Mouse (Mus musculus): Measurements from ENCODE around the gene Dot1l. TPM values are rescaled to one million over a fixed set of nuclear protein-coding genes. Genes with fewer than 3 reads are reported as not detected.

Dot1l gene
- polyA plus RNA-seq, 1 experiment from 2014 or later: 29.2 TPM

DNA sequence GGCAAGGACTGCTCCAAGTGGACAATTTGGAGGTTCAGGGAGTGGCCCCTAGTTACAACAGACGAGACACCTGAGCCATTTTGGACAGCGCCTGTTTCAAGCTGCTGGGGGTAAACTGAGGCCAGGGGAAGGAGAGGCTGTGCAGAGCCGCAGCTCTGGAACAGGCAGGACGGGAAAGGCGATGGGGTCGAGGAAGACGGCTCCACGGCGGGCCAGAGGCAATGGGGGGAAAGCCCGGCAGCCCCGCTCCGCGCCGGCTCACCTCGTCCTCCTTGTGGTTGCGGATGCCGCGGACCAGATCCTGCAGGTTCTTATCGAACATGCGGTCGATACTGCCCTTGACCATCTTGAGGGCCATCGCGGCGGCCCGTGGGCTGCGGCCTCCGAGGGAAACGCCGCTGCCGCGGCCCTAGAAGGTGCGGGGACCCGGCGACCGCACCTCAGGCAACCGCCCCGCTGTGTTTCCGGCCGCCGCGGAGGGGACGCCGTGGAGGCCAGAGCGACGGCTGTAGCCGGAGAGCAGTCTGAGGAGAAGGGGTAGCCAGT is 13.3 kb upstream of the Dot1l start:
- Histone ChIP-seq H3K9me3 (ENCODE audit: control insufficient read depth, low read length) (no peaks in the 10 kb centered on the region), H3K9ac (ENCODE audit: low read depth, low read length) (peak overlapping the region; percentile 96), H3K27me3 (ENCODE audit: control insufficient read depth, insufficient read depth, low read length) (no peaks in the 10 kb centered on the region), H3K27ac (ENCODE audit: low read depth, low read length) (peak overlapping the region; percentile 85), H3K36me3 (ENCODE audit: control insufficient read depth, insufficient read depth, low read length) (peaks cover 4% of the 10 kb centered on the region; the same call in 1 of the 2 replicates), H3K4me3 (ENCODE audit: low read length) (peak overlapping the region; percentile 99), H3K4me1 (ENCODE audit: control insufficient read depth, insufficient read depth, low read length) (peaks cover 21% of the 10 kb centered on the region), H3K4me2 (replicated peaks; ENCODE audit: low read depth, low read length) (peak overlapping the region; percentile 90)
- ATAC-seq (ENCODE audit: low FRiP score, low TSS enrichment): peak; percentile 2; the same call in 1 of the 2 replicates
- WGBS: under 1% methylated on average over 46 of the region's 46 CpGs

DNA sequence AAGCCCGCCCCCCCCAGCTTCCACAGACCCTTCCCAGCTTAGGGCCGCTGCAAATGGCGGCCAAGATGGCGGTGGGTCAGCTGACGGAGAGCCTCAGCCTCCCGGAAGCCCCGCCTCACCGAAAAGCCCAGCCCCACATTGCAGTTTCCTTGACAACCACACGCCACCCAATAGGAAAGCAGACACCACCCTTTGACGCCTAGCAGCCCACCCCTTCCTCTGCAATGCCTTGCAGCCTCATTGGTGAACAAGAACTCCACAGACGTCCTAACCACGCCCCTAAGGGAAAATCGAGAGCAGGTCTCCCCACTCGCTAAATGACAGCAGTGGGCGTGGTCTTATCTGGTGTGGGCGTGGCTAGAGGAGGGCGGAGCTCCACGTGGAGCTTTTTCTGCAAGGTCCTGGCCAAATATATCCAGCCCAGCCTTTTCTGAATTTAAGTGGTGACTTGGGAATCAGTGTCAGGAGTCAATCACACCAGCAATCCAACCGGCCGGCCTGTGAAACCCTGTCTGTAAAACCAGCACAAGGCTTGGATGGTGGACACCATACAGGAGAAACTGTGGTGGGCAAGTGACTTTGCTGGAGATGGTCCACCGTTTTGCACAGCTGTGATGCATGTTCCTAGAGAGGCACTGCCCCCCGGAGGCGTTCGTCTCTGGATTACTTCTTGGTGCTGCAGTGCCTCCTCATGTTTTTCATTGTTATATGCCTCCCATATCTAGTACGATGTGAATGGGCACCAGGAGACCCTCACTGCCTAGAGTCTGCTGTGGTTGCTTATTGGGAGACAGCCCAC is 12.6 kb upstream of the Dot1l start, which contains the start of gene Ap3d1:
Ap3d1 (minus strand) TSS at position 85 of the 799 bp plus-strand sequence.
- peaks cover 21% of the 10 kb centered on the region for H3K4me1 ChIP-seq (ENCODE audit: control insufficient read depth, insufficient read depth, low read length)
- peak; percentile 99 for ATAC-seq (ENCODE audit: low FRiP score, low TSS enrichment)
- peak within 1 kb of the TSS; percentile 99 for H3K4me3 ChIP-seq (ENCODE audit: low read length)
- WGBS: 2% methylated on average over 25 of the region's 25 CpGs
- H3K36me3 ChIP-seq (ENCODE audit: control insufficient read depth, insufficient read depth, low read length): no peaks in the 10 kb centered on the region; the same call in 1 of the 2 replicates
- peak within 1 kb of the TSS; percentile 96 for H3K9ac ChIP-seq (ENCODE audit: low read depth, low read length)
- no peaks in the 10 kb centered on the region for H3K9me3 ChIP-seq (ENCODE audit: control insufficient read depth, low read length)
- H3K4me2 ChIP-seq (replicated peaks; ENCODE audit: low read depth, low read length): peak within 1 kb of the TSS; percentile 90
- no peaks in the 10 kb centered on the region for H3K27me3 ChIP-seq (ENCODE audit: control insufficient read depth, insufficient read depth, low read length)
- peak within 1 kb of the TSS; percentile 85 for H3K27ac ChIP-seq (ENCODE audit: low read depth, low read length)

DNA sequence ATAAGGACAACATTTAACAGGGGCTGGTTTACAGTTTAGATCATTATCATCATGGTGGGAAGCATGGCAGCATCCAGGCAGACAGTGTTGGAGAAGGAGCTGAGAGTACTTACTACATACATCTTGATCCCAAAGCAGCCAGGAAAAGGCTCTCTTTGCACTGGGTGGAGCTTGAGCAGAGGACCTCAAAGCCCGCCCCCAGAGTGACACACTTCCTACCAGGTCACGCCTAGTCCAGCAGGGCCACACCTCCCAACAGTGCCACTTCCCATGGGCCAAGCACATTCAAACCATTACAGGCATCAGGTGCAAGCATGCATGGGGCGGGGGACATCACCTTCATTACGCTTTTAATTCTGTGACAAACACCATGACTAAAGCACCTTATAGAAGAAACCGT is 10.7 kb upstream of the Dot1l start:
- Histone ChIP-seq H3K27me3 (ENCODE audit: control insufficient read depth, insufficient read depth, low read length) (no peaks in the 10 kb centered on the region), H3K36me3 (ENCODE audit: control insufficient read depth, insufficient read depth, low read length) (no peaks in the 10 kb centered on the region), H3K4me2 (replicated peaks; ENCODE audit: low read depth, low read length) (no peak overlapping the region), H3K9me3 (ENCODE audit: control insufficient read depth, low read length) (no peaks in the 10 kb centered on the region), H3K27ac (ENCODE audit: low read depth, low read length) (no peak overlapping the region), H3K9ac (ENCODE audit: low read depth, low read length) (no peak overlapping the region), H3K4me3 (ENCODE audit: low read length) (no peak overlapping the region), H3K4me1 (ENCODE audit: control insufficient read depth, insufficient read depth, low read length) (peaks cover 21% of the 10 kb centered on the region)
- ATAC-seq (ENCODE audit: low FRiP score, low TSS enrichment): no peak
- WGBS: 39% methylated on average over 5 of the region's 5 CpGs

DNA sequence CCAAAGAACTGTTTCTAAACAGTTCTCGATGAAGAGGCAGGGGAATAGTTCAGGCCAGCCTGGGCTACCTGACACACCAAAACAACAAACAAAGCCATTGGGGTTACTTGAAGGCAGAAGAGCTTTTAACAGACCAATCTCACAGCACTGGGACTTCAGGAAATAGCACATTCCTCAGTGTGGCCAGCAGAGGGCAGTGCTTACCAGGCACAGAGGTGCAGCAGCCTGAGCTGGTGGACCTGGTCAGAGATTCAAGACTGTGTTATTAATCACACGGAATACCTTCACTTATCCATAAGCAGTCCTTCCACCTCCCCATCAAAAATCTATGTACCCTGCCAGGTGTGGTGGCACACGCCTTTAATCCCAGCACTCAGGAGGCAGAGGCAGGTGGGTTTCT is 7.6 kb upstream of the Dot1l start:
- no peak for ATAC-seq (ENCODE audit: low FRiP score, low TSS enrichment)
- H3K9ac ChIP-seq (ENCODE audit: low read depth, low read length): no peak overlapping the region
- H3K4me1 ChIP-seq (ENCODE audit: control insufficient read depth, insufficient read depth, low read length): peaks cover 13% of the 10 kb centered on the region
- H3K27ac ChIP-seq (ENCODE audit: low read depth, low read length): no peak overlapping the region
- H3K4me3 ChIP-seq (ENCODE audit: low read length): no peak overlapping the region
- no peak overlapping the region for H3K4me2 ChIP-seq (replicated peaks; ENCODE audit: low read depth, low read length)
- no peaks in the 10 kb centered on the region for H3K27me3 ChIP-seq (ENCODE audit: control insufficient read depth, insufficient read depth, low read length)
- WGBS: 17% methylated on average over 3 of the region's 3 CpGs
- H3K9me3 ChIP-seq (ENCODE audit: control insufficient read depth, low read length): no peaks in the 10 kb centered on the region
- no peaks in the 10 kb centered on the region for H3K36me3 ChIP-seq (ENCODE audit: control insufficient read depth, insufficient read depth, low read length)

DNA sequence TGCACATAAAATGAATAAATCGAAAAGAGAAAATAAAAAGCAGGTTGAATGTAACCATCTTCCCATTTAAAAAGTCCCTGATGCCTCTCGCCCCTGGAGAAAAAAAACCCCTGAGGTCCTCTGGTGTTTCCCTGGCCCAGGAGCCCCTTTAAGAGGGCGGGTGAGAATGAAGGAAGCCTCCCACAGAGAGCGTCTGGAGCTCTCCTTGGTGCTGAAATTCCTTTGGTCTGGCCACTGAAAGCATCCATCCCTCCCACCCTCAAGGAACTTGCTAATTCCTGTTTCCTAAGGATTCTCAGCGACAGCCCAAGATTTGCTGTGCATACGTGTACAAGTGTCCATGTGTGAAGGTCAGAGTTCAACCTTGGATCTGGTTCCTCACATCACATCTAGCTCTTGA is 6.4 kb upstream of the Dot1l start:
- Histone ChIP-seq H3K4me3 (ENCODE audit: low read length) (no peak overlapping the region), H3K4me1 (ENCODE audit: control insufficient read depth, insufficient read depth, low read length) (peaks cover 10% of the 10 kb centered on the region), H3K9me3 (ENCODE audit: control insufficient read depth, low read length) (no peaks in the 10 kb centered on the region), H3K36me3 (ENCODE audit: control insufficient read depth, insufficient read depth, low read length) (no peaks in the 10 kb centered on the region), H3K27me3 (ENCODE audit: control insufficient read depth, insufficient read depth, low read length) (no peaks in the 10 kb centered on the region), H3K4me2 (replicated peaks; ENCODE audit: low read depth, low read length) (no peak overlapping the region), H3K27ac (ENCODE audit: low read depth, low read length) (no peak overlapping the region), H3K9ac (ENCODE audit: low read depth, low read length) (no peak overlapping the region)
- WGBS: 11% methylated on average over 6 of the region's 6 CpGs
- ATAC-seq (ENCODE audit: low FRiP score, low TSS enrichment): 0 out of 2 replicates have a peak, but pooled peaks have one; percentile 3

DNA sequence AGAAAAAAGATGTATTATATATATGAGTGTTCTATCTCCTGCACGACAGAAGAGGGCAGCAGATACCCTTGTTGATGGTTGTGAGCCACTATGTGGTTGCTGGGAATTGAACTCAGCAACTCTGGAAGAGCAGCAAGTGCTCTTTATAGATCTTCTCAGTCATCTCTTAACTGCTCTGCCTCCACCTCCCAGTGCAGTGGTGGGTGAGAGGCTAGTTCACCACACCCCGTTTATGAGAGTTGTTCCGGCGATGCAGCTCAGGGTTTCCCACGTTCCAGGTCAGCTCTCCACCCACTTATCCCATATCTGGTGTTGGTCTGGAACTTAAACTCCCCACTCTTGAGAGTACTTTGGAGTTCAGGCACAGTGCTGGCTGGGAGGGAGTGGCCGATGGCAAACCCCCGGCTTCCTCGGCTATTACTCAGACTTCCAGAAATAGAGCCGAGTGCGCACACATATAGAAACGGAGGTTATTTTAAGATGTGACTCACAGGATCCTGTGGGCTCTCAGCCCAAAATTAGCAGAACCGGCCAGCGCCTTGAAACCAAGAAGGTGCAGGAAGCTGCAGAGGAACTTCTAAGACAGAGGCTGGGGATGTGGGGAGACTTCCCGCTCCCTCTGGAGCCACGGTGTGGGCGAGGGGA is 3.7 kb upstream of the Dot1l start:
- H3K4me2 ChIP-seq (replicated peaks; ENCODE audit: low read depth, low read length): peak overlapping the region; percentile 51
- no peaks in the 10 kb centered on the region for H3K36me3 ChIP-seq (ENCODE audit: control insufficient read depth, insufficient read depth, low read length)
- H3K4me3 ChIP-seq (ENCODE audit: low read length): peak overlapping the region; percentile 23; the same call in 1 of the 2 replicates
- peaks cover 14% of the 10 kb centered on the region for H3K4me1 ChIP-seq (ENCODE audit: control insufficient read depth, insufficient read depth, low read length)
- H3K9me3 ChIP-seq (ENCODE audit: control insufficient read depth, low read length): no peaks in the 10 kb centered on the region
- ATAC-seq (ENCODE audit: low FRiP score, low TSS enrichment): no peak
- no peaks in the 10 kb centered on the region for H3K27me3 ChIP-seq (ENCODE audit: control insufficient read depth, insufficient read depth, low read length)
- whole genome bisulfite sequencing: 11% methylated on average over 16 of the region's 16 CpGs
- peak overlapping the region; percentile 77; the same call in 1 of the 2 replicates for H3K27ac ChIP-seq (ENCODE audit: low read depth, low read length)
- H3K9ac ChIP-seq (ENCODE audit: low read depth, low read length): peak overlapping the region; percentile 31; the same call in 1 of the 2 replicates

DNA sequence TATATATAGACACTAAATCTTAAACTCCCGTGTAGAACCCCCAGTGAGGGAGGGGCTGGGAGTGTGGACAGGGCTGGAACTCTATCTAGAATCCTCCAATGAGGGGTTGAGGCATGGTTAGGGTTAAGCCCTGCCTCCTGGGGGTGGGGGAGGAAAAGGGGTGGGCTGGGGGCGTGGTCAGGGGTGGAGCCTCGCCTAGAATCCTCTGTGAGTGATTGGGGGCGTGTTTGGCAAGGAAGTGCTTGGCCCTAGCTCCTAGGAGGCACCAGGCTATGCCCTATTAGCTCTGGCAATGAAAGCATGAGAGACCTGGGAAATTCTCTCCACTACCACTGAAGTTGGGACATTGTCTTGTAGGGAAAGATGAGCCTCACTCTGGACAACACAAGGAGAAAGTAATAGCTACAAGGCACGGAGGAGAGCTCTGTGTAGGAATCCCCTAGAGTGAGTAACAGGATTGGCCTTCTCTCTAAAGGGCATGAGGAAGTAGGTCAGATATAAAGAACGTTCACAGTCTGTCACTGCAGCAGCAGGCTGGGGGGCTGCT is 2.9 kb upstream of the Dot1l start:
- H3K9me3 ChIP-seq (ENCODE audit: control insufficient read depth, low read length): no peaks in the 10 kb centered on the region
- peak overlapping the region; percentile 77; the same call in 1 of the 2 replicates for H3K27ac ChIP-seq (ENCODE audit: low read depth, low read length)
- no peak overlapping the region for H3K9ac ChIP-seq (ENCODE audit: low read depth, low read length)
- no peaks in the 10 kb centered on the region for H3K36me3 ChIP-seq (ENCODE audit: control insufficient read depth, insufficient read depth, low read length)
- ATAC-seq (ENCODE audit: low FRiP score, low TSS enrichment): peak; percentile 63
- 3% methylated on average over 6 of the region's 6 CpGs for WGBS
- peak overlapping the region; percentile 23; the same call in 1 of the 2 replicates for H3K4me3 ChIP-seq (ENCODE audit: low read length)
- no peaks in the 10 kb centered on the region for H3K27me3 ChIP-seq (ENCODE audit: control insufficient read depth, insufficient read depth, low read length)
- H3K4me1 ChIP-seq (ENCODE audit: control insufficient read depth, insufficient read depth, low read length): peaks cover 23% of the 10 kb centered on the region
- peak overlapping the region; percentile 51 for H3K4me2 ChIP-seq (replicated peaks; ENCODE audit: low read depth, low read length)

DNA sequence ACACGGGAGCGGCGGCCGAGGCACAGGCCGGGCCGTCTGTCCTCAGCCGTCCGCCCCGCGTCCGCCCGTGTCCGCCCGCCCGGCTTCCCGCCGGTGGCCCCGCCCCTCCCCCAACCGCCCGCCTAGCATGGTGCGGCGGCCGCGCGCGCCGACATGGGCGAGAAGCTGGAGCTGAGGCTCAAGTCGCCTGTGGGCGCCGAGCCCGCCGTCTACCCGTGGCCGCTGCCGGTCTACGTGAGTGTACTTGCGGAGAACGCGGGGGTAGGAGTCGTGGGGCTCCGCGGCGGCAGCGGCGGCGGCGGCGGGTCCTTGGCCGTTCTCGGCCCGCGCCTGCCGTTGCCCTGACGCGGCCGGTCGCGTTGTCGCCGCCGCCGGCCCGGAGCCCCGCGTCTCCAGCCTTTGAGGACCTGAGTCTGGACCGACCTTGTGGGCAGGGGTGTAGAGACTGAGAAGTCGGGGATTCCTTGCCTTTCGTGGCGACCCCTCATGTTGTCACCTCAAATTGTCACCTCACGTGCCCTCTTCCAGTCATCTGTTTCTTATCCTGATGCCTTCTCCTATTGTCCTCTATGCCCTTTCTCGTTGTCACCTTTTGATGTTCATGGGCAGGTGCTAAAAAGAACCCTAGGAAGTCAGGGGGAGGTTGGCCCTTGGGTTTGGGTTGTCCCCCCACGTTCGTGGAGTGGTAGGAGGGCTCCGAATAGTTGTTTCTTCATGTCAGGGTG is 447 bp downstream of the Dot1l start:
- 1% methylated on average over 68 of the region's 75 CpGs for WGBS
- Histone ChIP-seq H3K9me3 (ENCODE audit: control insufficient read depth, low read length) (no peaks in the 10 kb centered on the region), H3K27ac (ENCODE audit: low read depth, low read length) (peak overlapping the region; percentile 71), H3K4me3 (ENCODE audit: low read length) (peak overlapping the region; percentile 100), H3K27me3 (ENCODE audit: control insufficient read depth, insufficient read depth, low read length) (no peaks in the 10 kb centered on the region), H3K36me3 (ENCODE audit: control insufficient read depth, insufficient read depth, low read length) (no peaks in the 10 kb centered on the region), H3K4me2 (replicated peaks; ENCODE audit: low read depth, low read length) (peak overlapping the region; percentile 97), H3K9ac (ENCODE audit: low read depth, low read length) (peak overlapping the region; percentile 96), H3K4me1 (ENCODE audit: control insufficient read depth, insufficient read depth, low read length) (peaks cover 29% of the 10 kb centered on the region)
- no peak; the same call in 1 of the 2 replicates for ATAC-seq (ENCODE audit: low FRiP score, low TSS enrichment)

Data from kidney, embryonic 14.5 days (tissue).